Mouse (Mus musculus) cerebellum, adult 2 months (tissue): ENCODE data around the gene Gpx1. TPM values are rescaled to one million over a fixed set of nuclear protein-coding genes. Genes with fewer than 3 reads are reported as not detected.

Source experiments
- DNase-seq, 2 experiments: peaks; one replicate each; pipeline ENCODE4 v3.0.0; 2021
- H3K27ac ChIP-seq: fragments of 200-500 bp; 2 replicates; pipeline ENCODE4 v1.5.1; 2012; ENCODE audit warnings: low read length, control low read depth, inconsistent platforms; ENCODE audit not compliant: insufficient read depth
- H3K27me3 ChIP-seq: fragments of 200-500 bp; 2 replicates; pipeline ENCODE4 v1.6.1; 2012; ENCODE audit warnings: inconsistent platforms, mild to moderate bottlenecking, low read length, moderate library complexity; ENCODE audit not compliant: control insufficient read depth, insufficient read depth
- H3K4me1 ChIP-seq: fragments of 200-500 bp; 2 replicates; pipeline ENCODE4 v1.6.1; 2011; ENCODE audit warnings: low read length; ENCODE audit not compliant: control insufficient read depth, insufficient read depth
- H3K4me3 ChIP-seq: fragments of 200-500 bp; replicated peaks from 2 replicates; pipeline ENCODE3; 2011; ENCODE audit warnings: mild to moderate bottlenecking, low read depth, low read length, control low read depth; ENCODE audit not compliant: insufficient read depth
- CTCF ChIP-seq: fragments of 200-500 bp; IDR thresholded peaks from 2 replicates; pipeline ENCODE4 v1.5.1; 2011; ENCODE audit warnings: low read depth, mild to moderate bottlenecking, control low read depth, low read length, moderate library complexity, borderline replicate concordance; ENCODE audit not compliant: insufficient read depth
- POLR2A ChIP-seq: fragments of 200-500 bp; IDR thresholded peaks from 2 replicates; pipeline ENCODE4 v1.6.1; 2011; ENCODE audit warnings: low read length, control low read depth, borderline replicate concordance; ENCODE audit not compliant: insufficient read depth
- WGBS: fragments of 180-500 bp; shearing (Covaris S2); methylation state at CpG from one replicate; pipeline ENCODE4 v1.1.7; 2018; 5-methylcytosine and 5-hydroxymethylcytosine counted together
- polyA plus RNA-seq: library from polyadenylated mRNA; depleted of rRNA; stranded (reverse); fragments of >200 nt; gene quantifications from 2 replicates; pipeline ENCODE4 v1.2.3, GENCODE M21; 2012

Gene Gpx1
- polyA plus RNA-seq, 1 experiment: 249 TPM

- TF ChIP-seq CTCF: no peak
- TF ChIP-seq POLR2A: no peak
- H3K27me3 ChIP-seq: no peaks in the 10 kb centered on the region
- H3K4me1 ChIP-seq: peaks cover 4% of the 10 kb centered on the region
- no peak overlapping the region for H3K27ac ChIP-seq
- DNase-seq: no peak
- WGBS: 69% methylated on average over 5 of the region's 5 CpGs
- no peak overlapping the region for H3K4me3 ChIP-seq
Observed at GRCm38 (mm10) chr9:108342301-108342831, 3.7 kb downstream of the Gpx1 start.

- no peak overlapping the region for H3K4me3 ChIP-seq
- peaks cover 4% of the 10 kb centered on the region for H3K4me1 ChIP-seq
- no peak for DNase-seq
- 93% methylated on average over 3 of the region's 3 CpGs for WGBS
- no peaks in the 10 kb centered on the region for H3K27me3 ChIP-seq
- no peak for TF ChIP-seq POLR2A
- no peak overlapping the region for H3K27ac ChIP-seq
Observed at GRCm38 (mm10) chr9:108343331-108343730, 4.6 kb downstream of the Gpx1 start.

GRCm38 (mm10) chr9:108343835-108344234, 5.1 kb downstream of the Gpx1 start:
- Histone ChIP-seq H3K4me3 (no peak overlapping the region), H3K27ac (no peak overlapping the region), H3K27me3 (no peaks in the 10 kb centered on the region), H3K4me1 (peaks cover 4% of the 10 kb centered on the region)
- WGBS: 93% methylated on average over 1 of the region's 1 CpGs
- TF ChIP-seq CTCF: no peak
- no peak for TF ChIP-seq POLR2A
- DNase-seq: no peak

- H3K27me3 ChIP-seq: no peaks in the 10 kb centered on the region; the same call in 1 of the 2 replicates
- no peak for DNase-seq
- TF ChIP-seq POLR2A (no peak), CTCF (no peak)
- no peak overlapping the region for H3K4me3 ChIP-seq
- no peak overlapping the region for H3K27ac ChIP-seq
- H3K4me1 ChIP-seq: peaks cover 4% of the 10 kb centered on the region
- 78% methylated on average over 4 of the region's 4 CpGs for WGBS
Observed at GRCm38 (mm10) chr9:108344471-108344870, 5.8 kb downstream of the Gpx1 start.

- H3K27ac ChIP-seq: peak overlapping the region; percentile 93
- no peak for DNase-seq
- no peaks in the 10 kb centered on the region; the same call in 1 of the 2 replicates for H3K27me3 ChIP-seq
- H3K4me3 ChIP-seq: peak overlapping the region; percentile 79
- TF ChIP-seq CTCF (no peak), POLR2A (no peak)
- 3% methylated on average over 11 of the region's 11 CpGs for WGBS
- H3K4me1 ChIP-seq: no peaks in the 10 kb centered on the region
Observed at GRCm38 (mm10) chr9:108347024-108347423, 8.3 kb downstream of the Gpx1 start.

GRCm38 (mm10) chr9:108347540-108348289, 9.0 kb downstream of the Gpx1 start, which contains the start of gene Usp4:
Gene Usp4, plus strand, starts transcription at chr9:108347853.
- peak; percentile 87 to 90 for DNase-seq
- under 1% methylated on average over 70 of the region's 75 CpGs for WGBS
- H3K4me1 ChIP-seq: no peaks in the 10 kb centered on the region
- H3K27me3 ChIP-seq: no peaks in the 10 kb centered on the region; the same call in 1 of the 2 replicates
- peak within 1 kb of the TSS; percentile 96 for H3K4me3 ChIP-seq
- H3K27ac ChIP-seq: peak within 1 kb of the TSS; percentile 93
- no peak for TF ChIP-seq CTCF
- TF ChIP-seq POLR2A: peak; percentile 83

- DNase-seq: no peak
- Histone ChIP-seq H3K4me3 (peak overlapping the region; percentile 96), H3K27ac (no peak overlapping the region), H3K4me1 (0 out of 2 replicates have a peak, but pooled peaks cover 2% of the 10 kb centered on the region), H3K27me3 (no peaks in the 10 kb centered on the region; the same call in 1 of the 2 replicates)
- WGBS: 1% methylated on average over 14 of the region's 14 CpGs
- TF ChIP-seq POLR2A (no peak), CTCF (no peak)
Observed at GRCm38 (mm10) chr9:108348290-108348680, 9.6 kb downstream of the Gpx1 start.

GRCm38 (mm10) chr9:108349727-108350126, 11.0 kb downstream of the Gpx1 start:
- 88% methylated on average over 4 of the region's 4 CpGs for WGBS
- TF ChIP-seq CTCF (no peak), POLR2A (no peak)

More at GRCm38 (mm10) chr9:108349727-108350126, 11.0 kb downstream of the Gpx1 start:
- Histone ChIP-seq H3K27me3 (no peaks in the 10 kb centered on the region; the same call in 1 of the 2 replicates), H3K4me3 (no peak overlapping the region), H3K27ac (no peak overlapping the region), H3K4me1 (peaks cover 3% of the 10 kb centered on the region; the same call in 1 of the 2 replicates)
- DNase-seq: no peak
